Mouse (Mus musculus) embryonic fibroblast, embryonic 13.5 days (primary cell): Measurements from ENCODE around the gene Mab21l3.

ENCODE experiments used
- CTCF ChIP-seq: IDR thresholded peaks from 2 replicates; pipeline ENCODE4 v1.5.1; 2011; ENCODE audit warnings: mild to moderate bottlenecking, control low read depth, low read length, moderate library complexity, borderline replicate concordance; ENCODE audit not compliant: insufficient read depth
- POLR2A ChIP-seq: IDR thresholded peaks from 2 replicates; pipeline ENCODE4 v1.6.1; 2011; ENCODE audit warnings: low read depth, mild to moderate bottlenecking, control low read depth, low read length, moderate library complexity

DNA sequence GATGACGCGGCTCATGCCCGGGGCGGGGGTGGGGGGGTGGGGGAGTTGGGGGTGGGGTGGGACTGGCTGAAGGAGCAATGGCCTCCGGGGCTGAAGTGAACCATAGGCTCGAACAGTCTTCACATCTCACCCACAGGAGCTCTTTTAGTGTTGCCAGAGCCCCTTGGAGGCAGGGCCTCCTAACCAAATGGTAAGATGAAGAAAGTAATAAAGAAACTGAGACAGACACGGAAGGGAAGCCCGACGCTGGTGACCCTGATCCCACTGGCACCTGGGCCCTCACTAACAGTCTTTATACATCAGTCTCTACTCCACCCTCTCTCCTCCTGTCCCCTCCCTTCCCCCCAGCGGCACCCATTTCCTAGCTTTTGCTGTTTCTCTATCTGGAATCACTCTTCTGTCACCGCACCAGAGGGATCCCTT lies 48.2 kb downstream of the Mab21l3 start:
- no peak for TF ChIP-seq CTCF
- TF ChIP-seq POLR2A: no peak
